Mouse (Mus musculus) large intestine, adult 2 months (tissue): ENCODE data around the gene H2al2b. TPM values are rescaled to one million over a fixed set of nuclear protein-coding genes. Genes with fewer than 3 reads are reported as not detected.
"Not testable (repeated sequence)": the region's sequence is repeated elsewhere in the genome, so short reads cannot be mapped to it uniquely, and the experiment has no call there.

ENCODE experiments used
- DNase-seq: peaks from one replicate; pipeline ENCODE4 v3.0.0-alpha.2; 2012; ENCODE audit warnings: low read depth, low spot score
- WGBS: fragments of 180-500 bp; shearing (Covaris S2); methylation state at CpG from one replicate; pipeline ENCODE4 v1.1.7; 2018; 5-methylcytosine and 5-hydroxymethylcytosine counted together
- polyA plus RNA-seq: library from polyadenylated mRNA; depleted of rRNA; stranded (reverse); fragments of >200 nt; gene quantifications from 2 replicates; pipeline ENCODE4 v1.2.3, GENCODE M21; 2012; rRNA removed

The H2al2b gene
- polyA plus RNA-seq = not detected in 2 replicates

- no CpG with 5 or more reads among the region's 4 CpGs for whole genome bisulfite sequencing
- DNase-seq = not testable (repeated sequence)
Measured at GRCm38 (mm10) chrY:2720574-2720973, at the start of gene H2al2b. TSS of gene H2al2b (minus strand) at chrY:2720674.

Other genes starting within 250 kb of the H2al2b start
- not detected in 2 replicates for gene H2al2c, start 121.6 kb downstream of the H2al2b start, polyA plus RNA-seq
- not detected in 2 replicates for gene Sry, start 57.0 kb downstream of the H2al2b start, polyA plus RNA-seq
- gene Gm4064, start 75.5 kb upstream of the H2al2b start, polyA plus RNA-seq = not detected in 2 replicates
- gene Rbmy, start 110.0 kb upstream of the H2al2b start, polyA plus RNA-seq = not detected in 2 replicates
- gene Gm10256, start 110.0 kb upstream of the H2al2b start, polyA plus RNA-seq = not detected in 2 replicates
- gene Gm10352, start 180.3 kb upstream of the H2al2b start, polyA plus RNA-seq = not detected in 2 replicates
- not detected in 2 replicates for gene Gm29289, start 211.9 kb upstream of the H2al2b start, polyA plus RNA-seq